Mouse (Mus musculus) hindbrain, embryonic 14.5 days (tissue): ENCODE measurements around the gene Klf13. TPM values are rescaled to one million over a fixed set of nuclear protein-coding genes. Genes with fewer than 3 reads are reported as not detected.

Source experiments
- ATAC-seq: fragments of 200-750 bp; cut with Nextera tagmentation; 2 replicates; pipeline ENCODE4 v1.8.0; 2017; ENCODE audit warnings: moderate number of reproducible peaks, mild to moderate bottlenecking, moderate TSS enrichment, moderate library complexity; ENCODE audit not compliant: low FRiP score
- DNase-seq: peaks from one replicate; pipeline ENCODE4 v3.0.0-alpha.2; 2015; ENCODE audit warnings: low spot score
- H3K27ac ChIP-seq: fragments of 300-500 bp; sonication (generic); 2 replicates; pipeline ENCODE4 v1.5.1; 2014; ENCODE audit warnings: mild to moderate bottlenecking, moderate library complexity
- H3K27me3 ChIP-seq: fragments of 300-500 bp; sonication (generic); 2 replicates; pipeline ENCODE4 v1.6.1; 2014; ENCODE audit warnings: mild to moderate bottlenecking, low read length, mixed read lengths; ENCODE audit not compliant: control insufficient read depth, insufficient read depth
- H3K36me3 ChIP-seq: fragments of 300-500 bp; sonication (generic); replicated peaks from 2 replicates; pipeline ENCODE4 v1.6.1; 2014; ENCODE audit not compliant: control insufficient read depth, insufficient read depth
- H3K4me1 ChIP-seq: fragments of 300-500 bp; sonication (generic); replicated peaks from 2 replicates; pipeline ENCODE4 v1.6.1; 2014; ENCODE audit warnings: antibody characterized with exemption, low read length, mixed read lengths; ENCODE audit not compliant: control insufficient read depth, insufficient read depth
- H3K4me2 ChIP-seq: fragments of 300-500 bp; sonication (generic); replicated peaks from 2 replicates; pipeline ENCODE4 v1.6.1; 2014; ENCODE audit warnings: mild to moderate bottlenecking, moderate library complexity
- H3K4me3 ChIP-seq: fragments of 300-500 bp; sonication (generic); replicated peaks from 2 replicates; pipeline ENCODE4 v1.5.1; 2014; ENCODE audit warnings: mild to moderate bottlenecking, low read length
- H3K9ac ChIP-seq: fragments of 300-500 bp; sonication (generic); 2 replicates; pipeline ENCODE4 v1.6.1; 2014
- H3K9me3 ChIP-seq: fragments of 300-500 bp; sonication (generic); 2 replicates; pipeline ENCODE4 v1.6.1; 2016; ENCODE audit warnings: low read length; ENCODE audit not compliant: control insufficient read depth
- WGBS: fragments of 180-500 bp; shearing (Covaris S2); extraction: QIAGEN DNeasy Blood & Tissue Kit; methylation state at CpG from one replicate; pipeline ENCODE4 v1.1.7; 2014; 5-methylcytosine and 5-hydroxymethylcytosine counted together
- polyA plus RNA-seq: library from polyadenylated mRNA; unstranded; fragments of >200 nt; fragmentation: Nextera tagmentation; extraction: Ambion mirVana; gene quantifications from 2 replicates; pipeline ENCODE4 v1.2.1, GENCODE M21; 2014

The Klf13 gene
- polyA plus RNA-seq, 1 experiment from 2014 or later = 25.2 TPM

DNA sequence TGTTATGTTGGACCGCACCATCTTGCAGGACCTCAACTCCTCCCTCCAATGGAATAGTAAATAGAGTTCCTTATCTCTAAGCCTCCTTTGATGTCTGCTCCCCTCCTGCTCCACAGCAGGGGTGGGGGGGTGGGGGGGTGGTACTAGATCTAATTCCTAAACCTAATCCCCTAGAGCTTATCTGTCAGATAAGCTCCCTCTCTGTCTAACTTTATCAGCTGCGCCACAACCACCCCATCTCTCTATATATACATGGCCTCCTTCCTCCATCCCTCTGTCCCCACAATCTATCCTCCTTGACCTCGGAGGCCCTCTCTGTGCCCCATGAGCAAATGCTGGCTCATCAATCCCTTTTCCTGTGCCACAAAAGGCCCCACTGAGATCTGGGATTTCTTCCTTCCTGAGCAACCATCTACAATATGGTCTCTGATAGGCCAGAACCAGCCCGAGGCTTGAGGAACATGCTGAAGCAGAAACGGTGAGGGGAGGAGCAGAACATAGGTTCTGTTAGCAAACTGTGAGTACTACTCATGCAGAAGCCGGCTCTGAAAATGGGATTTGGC, 70.3 kb downstream of the Klf13 start:
- Histone ChIP-seq H3K9me3 (no peaks in the 10 kb centered on the region), H3K27me3 (no peaks in the 10 kb centered on the region), H3K9ac (no peak overlapping the region), H3K4me2 (no peak overlapping the region), H3K27ac (no peak overlapping the region), H3K4me3 (no peak overlapping the region), H3K4me1 (no peaks in the 10 kb centered on the region), H3K36me3 (no peaks in the 10 kb centered on the region)
- no peak for ATAC-seq
- WGBS = 76% methylated on average over 6 of the region's 6 CpGs
- DNase-seq = no peak

DNA sequence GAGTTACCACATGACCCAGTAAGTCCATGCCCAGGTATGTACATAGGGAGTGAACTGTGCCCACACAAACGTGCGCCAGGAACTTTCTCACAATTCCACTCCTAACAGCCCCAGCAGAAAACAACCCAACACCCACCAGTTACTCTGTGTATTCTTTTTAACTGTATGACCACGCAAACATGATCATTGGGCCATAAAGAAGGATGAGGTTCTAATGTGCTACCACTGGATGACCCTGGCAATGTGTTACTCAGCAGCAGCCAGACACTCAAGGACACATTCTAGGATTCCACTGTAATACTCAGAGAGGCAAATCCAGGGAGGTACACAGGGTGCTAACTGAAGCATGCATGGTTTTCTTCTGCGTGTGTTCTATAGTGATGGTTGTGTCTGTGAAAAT, 72.8 kb downstream of the Klf13 start:
- H3K9ac ChIP-seq = no peak overlapping the region
- H3K4me1 ChIP-seq = no peaks in the 10 kb centered on the region
- H3K27ac ChIP-seq = no peak overlapping the region
- no peaks in the 10 kb centered on the region for H3K9me3 ChIP-seq
- ATAC-seq (no peak), DNase-seq (no peak)
- no peak overlapping the region for H3K4me2 ChIP-seq
- no peaks in the 10 kb centered on the region for H3K27me3 ChIP-seq
- H3K36me3 ChIP-seq = no peaks in the 10 kb centered on the region
- WGBS = 95% methylated on average over 4 of the region's 4 CpGs
- H3K4me3 ChIP-seq = no peak overlapping the region

DNA sequence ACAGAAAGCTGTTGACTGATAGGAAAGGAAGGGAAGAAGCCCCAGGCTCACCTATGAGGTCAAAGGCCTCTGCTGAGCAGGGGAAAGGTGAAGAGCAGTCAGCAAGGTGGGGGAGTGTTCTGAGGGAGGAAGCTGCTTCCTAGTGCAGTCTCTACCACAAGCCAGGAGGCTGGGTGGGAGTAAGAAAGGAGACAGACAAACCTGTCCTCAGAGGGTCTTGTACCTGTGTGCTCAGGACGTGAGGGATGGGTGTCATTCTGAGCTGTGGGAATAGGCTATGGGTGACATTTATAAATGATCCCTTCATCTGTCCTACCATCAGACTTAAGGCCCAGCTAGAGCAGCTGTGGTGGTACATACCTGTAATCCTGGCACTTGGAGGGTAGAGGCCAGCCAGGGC, 75.7 kb downstream of the Klf13 start:
- H3K9ac ChIP-seq = no peak overlapping the region
- H3K9me3 ChIP-seq = no peaks in the 10 kb centered on the region
- no peak overlapping the region for H3K27ac ChIP-seq
- 88% methylated on average over 1 of the region's 1 CpGs for WGBS
- DNase-seq = no peak
- ATAC-seq = no peak
- H3K4me3 ChIP-seq = no peak overlapping the region
- no peak overlapping the region for H3K4me2 ChIP-seq
- H3K4me1 ChIP-seq = 0 out of 2 replicates have a peak, but pooled peaks cover 3% of the 10 kb centered on the region
- no peaks in the 10 kb centered on the region for H3K36me3 ChIP-seq
- no peaks in the 10 kb centered on the region for H3K27me3 ChIP-seq

DNA sequence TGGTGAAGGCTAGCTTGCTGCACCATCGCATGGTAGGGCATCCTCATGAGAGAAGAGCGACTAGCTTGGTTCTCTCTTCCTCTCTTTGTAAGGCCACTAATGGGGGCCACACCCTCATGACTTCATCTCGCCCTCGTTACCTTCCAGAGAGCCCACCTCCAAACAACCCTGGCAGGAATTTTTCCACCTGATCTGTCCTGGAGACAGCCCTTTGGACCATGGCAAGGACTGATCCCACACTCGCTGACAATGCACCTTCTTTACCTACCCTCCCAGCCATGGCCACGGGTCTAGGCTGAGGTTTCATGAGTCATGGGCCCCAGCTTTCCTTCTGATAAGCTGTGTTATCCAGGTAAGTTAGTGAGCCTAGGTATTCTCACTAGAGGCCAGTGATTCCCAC, 77.6 kb downstream of the Klf13 start:
- Histone ChIP-seq H3K9me3 (no peaks in the 10 kb centered on the region), H3K4me2 (no peak overlapping the region), H3K36me3 (no peaks in the 10 kb centered on the region), H3K4me1 (0 out of 2 replicates have a peak, but pooled peaks cover 3% of the 10 kb centered on the region), H3K27me3 (no peaks in the 10 kb centered on the region), H3K9ac (no peak overlapping the region), H3K4me3 (no peak overlapping the region), H3K27ac (no peak overlapping the region)
- DNase-seq = no peak
- ATAC-seq = no peak
- 92% methylated on average over 6 of the region's 6 CpGs for WGBS

GRCm38 (mm10) chr7:63858571-63859152, 80.1 kb downstream of the Klf13 start:
- H3K27me3 ChIP-seq = no peaks in the 10 kb centered on the region
- no peak overlapping the region for H3K27ac ChIP-seq
- ATAC-seq (peak; percentile 86), DNase-seq (peak; percentile 77)
- no peaks in the 10 kb centered on the region for H3K36me3 ChIP-seq
- H3K4me1 ChIP-seq = 0 out of 2 replicates have a peak, but pooled peaks cover 3% of the 10 kb centered on the region
- peak overlapping the region; percentile 56 for H3K4me2 ChIP-seq
- peak overlapping the region; percentile 29 for H3K4me3 ChIP-seq
- H3K9me3 ChIP-seq = no peaks in the 10 kb centered on the region
- 0 out of 2 replicates have a peak overlapping the region, but pooled peaks have one; percentile 20 for H3K9ac ChIP-seq
- 6% methylated on average over 22 of the region's 22 CpGs for WGBS

- ATAC-seq (no peak), DNase-seq (no peak)
- no peak overlapping the region for H3K9ac ChIP-seq
- 84% methylated on average over 17 of the region's 17 CpGs for WGBS
- no peak overlapping the region for H3K27ac ChIP-seq
- 0 out of 2 replicates have a peak, but pooled peaks cover 3% of the 10 kb centered on the region for H3K4me1 ChIP-seq
- peak overlapping the region; percentile 56; the same call in 1 of the 2 replicates for H3K4me2 ChIP-seq
- H3K4me3 ChIP-seq = no peak overlapping the region
- no peaks in the 10 kb centered on the region for H3K27me3 ChIP-seq
- H3K9me3 ChIP-seq = no peaks in the 10 kb centered on the region
- H3K36me3 ChIP-seq = no peaks in the 10 kb centered on the region
These were observed 80.8 kb downstream of the Klf13 start for GRCm38 (mm10) chr7:63857771-63858417.

- DNase-seq (peak; percentile 41), ATAC-seq (no peak)
- Histone ChIP-seq H3K4me1 (0 out of 2 replicates have a peak, but pooled peaks cover 3% of the 10 kb centered on the region), H3K27ac (no peak overlapping the region), H3K9me3 (no peaks in the 10 kb centered on the region), H3K4me2 (no peak overlapping the region), H3K36me3 (no peaks in the 10 kb centered on the region), H3K4me3 (no peak overlapping the region), H3K27me3 (no peaks in the 10 kb centered on the region), H3K9ac (no peak overlapping the region)
- WGBS = 87% methylated on average over 4 of the region's 4 CpGs
These were observed 83.4 kb downstream of the Klf13 start for GRCm38 (mm10) chr7:63855283-63855682.

DNA sequence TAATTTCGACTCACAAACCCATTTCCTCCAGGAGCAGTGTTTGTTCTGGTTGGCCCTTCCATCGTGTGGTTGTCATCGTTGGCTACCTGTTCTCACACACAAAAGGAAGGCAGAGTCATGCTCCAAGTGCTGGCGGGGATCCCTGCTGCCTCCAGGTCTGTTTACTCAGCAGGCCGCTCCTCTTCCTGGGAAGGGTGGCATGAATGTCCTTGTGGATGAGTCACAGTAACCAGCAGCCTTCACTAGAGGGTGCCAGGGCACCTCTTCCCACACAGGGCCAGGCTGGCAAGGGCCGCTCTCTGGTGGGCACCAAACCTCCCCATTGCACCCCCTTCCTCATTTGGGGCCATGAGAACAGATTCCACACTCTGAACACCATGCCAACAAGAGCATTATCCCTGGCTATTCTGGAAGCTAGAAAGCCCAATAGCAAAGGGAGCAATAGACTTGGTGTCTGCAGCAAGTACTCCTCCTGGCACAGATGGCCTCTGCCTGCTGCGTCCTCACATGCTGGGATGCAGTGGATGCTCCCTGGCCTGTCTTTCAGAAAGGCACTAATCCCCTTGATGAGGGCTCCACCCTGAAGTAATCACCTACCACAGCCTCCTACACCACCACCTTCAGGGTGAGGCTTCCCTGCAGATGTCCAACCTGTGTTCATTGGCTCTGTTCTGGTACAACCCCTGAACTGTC, 86.7 kb downstream of the Klf13 start:
- no peak overlapping the region for H3K4me3 ChIP-seq
- no peaks in the 10 kb centered on the region for H3K36me3 ChIP-seq
- H3K4me1 ChIP-seq = no peaks in the 10 kb centered on the region
- no peak overlapping the region for H3K4me2 ChIP-seq
- no peak overlapping the region for H3K9ac ChIP-seq
- WGBS = 53% methylated on average over 7 of the region's 7 CpGs
- H3K27ac ChIP-seq = no peak overlapping the region
- no peaks in the 10 kb centered on the region for H3K27me3 ChIP-seq
- DNase-seq (no peak), ATAC-seq (no peak)
- no peaks in the 10 kb centered on the region for H3K9me3 ChIP-seq
